Mouse (Mus musculus) embryonic facial prominence, embryonic 13.5 days (tissue): ENCODE data around the gene Zfp366. TPM values are rescaled to one million over a fixed set of nuclear protein-coding genes. Genes with fewer than 3 reads are reported as not detected.
"Not testable (repeated sequence)": the region's sequence is repeated elsewhere in the genome, so short reads cannot be mapped to it uniquely, and the experiment has no call there.

Experiments
- ATAC-seq: fragments of 200-750 bp; cut with Nextera tagmentation; 2 replicates; pipeline ENCODE4 v1.8.0; 2017; ENCODE audit warnings: low read depth; ENCODE audit not compliant: insufficient number of reproducible peaks, insufficient read depth, low FRiP score, low TSS enrichment
- H3K27ac ChIP-seq: fragments of 300-500 bp; sonication (generic); 2 replicates; pipeline ENCODE4 v1.5.1; 2015; ENCODE audit warnings: moderate library complexity, mild to moderate bottlenecking, inconsistent platforms
- H3K27me3 ChIP-seq: fragments of 300-500 bp; sonication (generic); 2 replicates; pipeline ENCODE4 v1.6.1; 2015; ENCODE audit warnings: mild to moderate bottlenecking, inconsistent platforms
- H3K36me3 ChIP-seq: fragments of 300-500 bp; sonication (generic); 2 replicates; pipeline ENCODE4 v1.6.1; 2015; ENCODE audit warnings: mild to moderate bottlenecking, inconsistent platforms
- H3K4me1 ChIP-seq: fragments of 300-500 bp; sonication (generic); 2 replicates; pipeline ENCODE4 v1.6.1; 2015; ENCODE audit warnings: inconsistent platforms
- H3K4me2 ChIP-seq: fragments of 300-500 bp; sonication (generic); 2 replicates; pipeline ENCODE4 v1.6.1; 2015; ENCODE audit warnings: moderate library complexity, mild to moderate bottlenecking, inconsistent platforms
- H3K4me3 ChIP-seq: fragments of 300-500 bp; sonication (generic); 2 replicates; pipeline ENCODE4 v1.5.1; 2015; ENCODE audit warnings: mild to moderate bottlenecking, inconsistent platforms
- H3K9ac ChIP-seq: fragments of 300-500 bp; sonication (generic); 2 replicates; pipeline ENCODE4 v1.6.1; 2015; ENCODE audit warnings: mild to moderate bottlenecking, inconsistent platforms
- H3K9me3 ChIP-seq: fragments of 300-500 bp; sonication (generic); 2 replicates; pipeline ENCODE4 v1.6.1; 2016; ENCODE audit warnings: inconsistent platforms
- WGBS: fragments of 180-500 bp; shearing (Covaris S2); methylation state at CpG from one replicate; pipeline ENCODE4 v1.1.7; 2015; ENCODE audit warnings: mixed read lengths; 5-methylcytosine and 5-hydroxymethylcytosine counted together
- polyA plus RNA-seq: library from polyadenylated mRNA; unstranded; fragments of >200 nt; fragmentation: Nextera tagmentation; extraction: Ambion mirVana; gene quantifications from 2 replicates; pipeline ENCODE4 v1.2.1, GENCODE M21; 2015

Zfp366 gene
- polyA plus RNA-seq, 1 experiment from 2014 or later: 0.42 TPM

GRCm38 (mm10) chr13:99163071-99163470, 21.6 kb upstream of the Zfp366 start:
- ATAC-seq: no peak
- no peak overlapping the region for H3K4me3 ChIP-seq
- 62% methylated on average over 4 of the region's 4 CpGs for WGBS
- H3K9ac ChIP-seq: no peak overlapping the region
- H3K4me2 ChIP-seq: no peak overlapping the region
- no peaks in the 10 kb centered on the region for H3K36me3 ChIP-seq
- no peaks in the 10 kb centered on the region for H3K27me3 ChIP-seq
- no peaks in the 10 kb centered on the region for H3K9me3 ChIP-seq
- H3K27ac ChIP-seq: no peak overlapping the region
- H3K4me1 ChIP-seq: peaks cover 17% of the 10 kb centered on the region

- no peaks in the 10 kb centered on the region for H3K27me3 ChIP-seq
- no peak for ATAC-seq
- no peak overlapping the region for H3K9ac ChIP-seq
- 18% methylated on average over 10 of the region's 10 CpGs for WGBS
- H3K36me3 ChIP-seq: no peaks in the 10 kb centered on the region
- peaks cover 17% of the 10 kb centered on the region for H3K4me1 ChIP-seq
- peak overlapping the region; percentile 5; the same call in 1 of the 2 replicates for H3K4me2 ChIP-seq
- H3K4me3 ChIP-seq: no peak overlapping the region
- no peaks in the 10 kb centered on the region for H3K9me3 ChIP-seq
- H3K27ac ChIP-seq: peak overlapping the region; percentile 66
Measured at GRCm38 (mm10) chr13:99163521-99164359, 20.9 kb upstream of the Zfp366 start.

GRCm38 (mm10) chr13:99164360-99164759, 20.3 kb upstream of the Zfp366 start:
- H3K9me3 ChIP-seq: no peaks in the 10 kb centered on the region
- ATAC-seq: no peak
- 68% methylated on average over 2 of the region's 2 CpGs for whole genome bisulfite sequencing
- no peak overlapping the region for H3K4me3 ChIP-seq
- H3K27ac ChIP-seq: peak overlapping the region; percentile 66
- no peaks in the 10 kb centered on the region for H3K36me3 ChIP-seq
- H3K4me1 ChIP-seq: peaks cover 18% of the 10 kb centered on the region
- no peak overlapping the region for H3K4me2 ChIP-seq
- no peaks in the 10 kb centered on the region for H3K27me3 ChIP-seq
- H3K9ac ChIP-seq: no peak overlapping the region

DNA sequence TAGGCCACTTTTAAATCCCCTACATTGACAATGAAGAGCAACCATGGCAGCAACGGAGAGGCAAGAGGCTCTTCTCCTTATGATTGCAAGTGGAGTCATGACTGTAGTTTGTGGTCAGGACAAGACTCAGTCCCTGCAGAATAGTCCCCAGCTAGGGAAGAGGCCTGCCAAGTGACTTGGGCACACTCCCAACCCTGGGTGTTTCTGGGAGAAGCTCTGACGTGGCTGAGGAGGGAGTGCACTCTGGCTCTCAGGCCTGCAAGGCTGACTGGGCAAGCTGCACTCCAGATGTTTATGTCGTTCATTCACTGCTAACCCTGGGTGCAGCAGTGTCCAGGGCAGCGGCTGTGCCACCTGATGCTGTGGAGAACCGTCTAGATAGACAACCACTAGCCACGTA, 15.2 kb upstream of the Zfp366 start:
- no peak overlapping the region for H3K27ac ChIP-seq
- no peak overlapping the region for H3K4me3 ChIP-seq
- no peak overlapping the region for H3K9ac ChIP-seq
- H3K9me3 ChIP-seq: no peaks in the 10 kb centered on the region
- WGBS: 71% methylated on average over 6 of the region's 6 CpGs
- no peaks in the 10 kb centered on the region for H3K27me3 ChIP-seq
- no peak for ATAC-seq
- no peak overlapping the region for H3K4me2 ChIP-seq
- H3K4me1 ChIP-seq: peaks cover 15% of the 10 kb centered on the region
- H3K36me3 ChIP-seq: no peaks in the 10 kb centered on the region

DNA sequence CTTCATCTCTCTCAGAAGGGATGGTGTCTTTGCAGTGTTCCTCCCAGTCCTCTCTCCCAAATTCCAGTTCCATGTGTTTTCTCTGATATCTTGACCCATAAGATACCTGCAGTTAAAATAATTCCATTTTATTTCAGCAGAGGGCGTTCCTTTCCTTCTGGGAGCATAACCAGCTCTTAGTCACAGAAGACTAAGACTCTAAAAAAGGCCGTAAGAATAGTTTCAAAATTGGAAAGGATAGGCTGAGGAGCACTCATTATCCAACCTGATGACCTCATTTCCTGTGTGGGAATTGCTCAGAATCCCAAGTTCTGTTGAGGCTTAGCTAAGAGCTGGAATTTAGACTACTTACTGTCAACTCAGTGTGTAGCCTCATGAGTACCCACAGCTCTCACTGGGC, 14.3 kb upstream of the Zfp366 start:
- 38% methylated on average over 2 of the region's 2 CpGs for WGBS
- Histone ChIP-seq H3K27ac (no peak overlapping the region), H3K9ac (no peak overlapping the region), H3K36me3 (no peaks in the 10 kb centered on the region), H3K4me2 (no peak overlapping the region), H3K4me3 (no peak overlapping the region), H3K27me3 (no peaks in the 10 kb centered on the region), H3K4me1 (peaks cover 21% of the 10 kb centered on the region), H3K9me3 (no peaks in the 10 kb centered on the region)
- no peak for ATAC-seq

- Histone ChIP-seq H3K4me1 (peaks cover 22% of the 10 kb centered on the region), H3K9me3 (no peaks in the 10 kb centered on the region), H3K4me3 (no peak overlapping the region), H3K27me3 (no peaks in the 10 kb centered on the region), H3K36me3 (no peaks in the 10 kb centered on the region), H3K4me2 (no peak overlapping the region), H3K9ac (no peak overlapping the region), H3K27ac (no peak overlapping the region)
- ATAC-seq: no peak
- WGBS: 6% methylated on average over 4 of the region's 4 CpGs
Measured at GRCm38 (mm10) chr13:99173849-99174248, 10.8 kb upstream of the Zfp366 start.

DNA sequence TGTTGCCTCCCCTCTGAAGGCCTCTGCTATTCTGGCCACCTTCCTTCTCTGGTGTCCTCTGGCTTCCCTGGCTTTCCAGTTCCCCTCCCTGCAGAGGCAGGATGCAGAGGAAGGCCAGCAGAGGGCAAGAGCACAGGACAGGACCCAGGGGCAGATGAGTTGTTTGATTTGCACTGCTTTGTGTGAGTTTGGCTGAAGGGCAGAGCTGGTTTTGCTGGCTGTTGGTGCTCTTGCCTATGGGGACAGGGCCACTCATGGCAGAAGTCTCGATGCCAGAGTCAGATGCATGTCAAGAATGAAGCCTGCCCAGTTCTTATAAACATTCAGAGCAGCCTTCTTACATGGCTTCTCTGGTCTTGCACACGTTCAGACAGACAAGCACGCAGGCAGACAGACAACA, 1.8 kb upstream of the Zfp366 start:
- not testable (repeated sequence) for H3K27me3 ChIP-seq, H3K9ac ChIP-seq, H3K36me3 ChIP-seq, H3K4me3 ChIP-seq, ATAC-seq, H3K4me2 ChIP-seq, H3K9me3 ChIP-seq, H3K27ac ChIP-seq, H3K4me1 ChIP-seq
- 78% methylated on average over 3 of the region's 3 CpGs for WGBS

DNA sequence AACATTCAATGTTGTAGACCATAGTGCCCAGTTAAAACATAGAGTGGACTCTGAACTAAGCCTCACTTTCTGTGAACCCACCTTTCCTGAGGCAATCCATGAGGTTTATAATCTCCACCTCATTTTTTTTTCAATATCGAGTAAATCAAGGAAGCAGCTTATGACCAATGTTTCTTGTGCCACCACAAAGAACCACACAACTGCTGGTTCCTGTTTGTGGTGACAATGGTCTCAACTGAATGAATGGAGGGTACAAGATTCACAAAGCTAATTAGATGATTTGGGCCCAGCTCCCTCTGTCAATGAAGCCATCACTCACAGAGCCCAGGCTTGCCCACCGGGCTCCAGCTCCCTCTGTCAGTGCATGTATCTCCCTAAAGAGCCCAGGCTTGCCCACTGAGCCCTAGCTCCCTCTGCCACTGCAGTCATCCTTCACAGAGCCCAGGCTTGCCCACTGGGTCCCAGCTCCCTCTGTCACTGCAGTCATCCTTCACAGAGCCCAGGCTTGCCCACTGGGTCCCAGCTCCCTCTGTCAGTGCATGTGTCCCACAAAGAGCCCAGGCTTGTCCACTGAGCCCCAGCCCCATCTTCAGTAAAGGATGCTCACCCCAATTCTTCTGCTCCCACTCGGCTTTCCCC, 1.2 kb upstream of the Zfp366 start:
- Histone ChIP-seq H3K4me3 (no peak overlapping the region), H3K4me2 (no peak overlapping the region), H3K27ac (no peak overlapping the region), H3K9ac (no peak overlapping the region), H3K4me1 (no peaks in the 10 kb centered on the region), H3K36me3 (no peaks in the 10 kb centered on the region), H3K9me3 (no peaks in the 10 kb centered on the region), H3K27me3 (no peaks in the 10 kb centered on the region)
- ATAC-seq: no peak
- WGBS: 87% methylated on average over 3 of the region's 3 CpGs

GRCm38 (mm10) chr13:99185573-99185972, 950 bp downstream of the Zfp366 start:
- WGBS: 59% methylated on average over 10 of the region's 10 CpGs
- peak overlapping the region; percentile 10; the same call in 1 of the 2 replicates for H3K4me3 ChIP-seq
- no peak overlapping the region for H3K4me2 ChIP-seq
- ATAC-seq: no peak
- no peaks in the 10 kb centered on the region for H3K36me3 ChIP-seq
- H3K27ac ChIP-seq: no peak overlapping the region
- H3K4me1 ChIP-seq: no peaks in the 10 kb centered on the region
- H3K9me3 ChIP-seq: no peaks in the 10 kb centered on the region
- H3K9ac ChIP-seq: no peak overlapping the region
- no peaks in the 10 kb centered on the region for H3K27me3 ChIP-seq

DNA sequence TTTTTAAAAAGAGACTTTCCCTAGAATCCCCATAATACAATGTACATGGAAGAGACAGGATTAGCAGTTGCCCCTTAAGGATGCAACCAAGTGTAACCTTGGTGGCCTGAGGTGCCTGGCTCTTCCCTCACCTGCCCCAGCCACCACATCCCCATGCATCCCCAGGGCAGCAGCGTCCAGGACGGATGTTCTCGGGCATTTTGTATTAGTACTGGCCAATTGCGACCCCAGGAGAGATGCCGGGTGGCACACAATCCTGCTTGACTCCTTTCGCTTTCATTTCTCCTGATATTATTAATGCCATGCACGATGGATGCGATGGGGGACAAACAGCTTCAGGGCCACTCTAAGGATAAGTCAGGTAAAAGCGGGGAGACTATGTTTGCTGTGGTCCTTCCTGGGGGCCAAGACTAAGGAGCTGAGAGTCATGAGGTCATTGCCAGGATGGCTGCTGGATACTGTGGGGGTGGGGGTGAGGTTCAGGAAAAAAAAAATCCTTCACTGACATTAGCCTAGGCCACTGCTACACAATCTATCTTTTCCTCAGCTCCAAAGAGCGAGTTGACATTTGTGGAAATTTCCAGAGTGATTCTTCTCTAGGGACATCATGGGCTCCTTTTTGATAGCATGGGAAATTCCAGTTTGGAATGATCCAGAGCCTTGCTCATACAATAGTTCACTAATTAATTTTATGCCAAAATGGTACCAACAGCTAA, 1.7 kb downstream of the Zfp366 start:
- Histone ChIP-seq H3K4me2 (no peak overlapping the region), H3K27ac (no peak overlapping the region), H3K4me3 (no peak overlapping the region), H3K36me3 (no peaks in the 10 kb centered on the region), H3K9me3 (no peaks in the 10 kb centered on the region), H3K27me3 (no peaks in the 10 kb centered on the region), H3K9ac (no peak overlapping the region), H3K4me1 (peaks cover 5% of the 10 kb centered on the region; the same call in 1 of the 2 replicates)
- WGBS: 91% methylated on average over 10 of the region's 10 CpGs
- ATAC-seq: no peak

GRCm38 (mm10) chr13:99186859-99187258, 2.2 kb downstream of the Zfp366 start:
- H3K27ac ChIP-seq: no peak overlapping the region
- no peak overlapping the region for H3K4me3 ChIP-seq
- no peaks in the 10 kb centered on the region for H3K9me3 ChIP-seq
- H3K36me3 ChIP-seq: no peaks in the 10 kb centered on the region
- no peak overlapping the region for H3K9ac ChIP-seq
- no peak for ATAC-seq
- WGBS: 75% methylated on average over 7 of the region's 7 CpGs
- H3K4me1 ChIP-seq: peaks cover 5% of the 10 kb centered on the region; the same call in 1 of the 2 replicates
- no peaks in the 10 kb centered on the region for H3K27me3 ChIP-seq
- no peak overlapping the region for H3K4me2 ChIP-seq
